Mouse (Mus musculus) limb, embryonic 15.5 days (tissue): ENCODE measurements around the gene Chchd10. TPM values are rescaled to one million over a fixed set of nuclear protein-coding genes. Genes with fewer than 3 reads are reported as not detected.

Source experiments
- ATAC-seq: fragments of 200-750 bp; cut with Nextera tagmentation; 2 replicates; pipeline ENCODE4 v1.8.0; 2017; ENCODE audit warnings: low read depth, moderate TSS enrichment; ENCODE audit not compliant: insufficient number of reproducible peaks, low FRiP score, low TSS enrichment
- H3K27ac ChIP-seq: fragments of 300-500 bp; sonication (generic); 2 replicates; pipeline ENCODE4 v1.5.1; 2015; ENCODE audit warnings: moderate library complexity, mild to moderate bottlenecking, inconsistent platforms
- H3K27me3 ChIP-seq: fragments of 300-500 bp; sonication (generic); 2 replicates; pipeline ENCODE4 v1.6.1; 2015; ENCODE audit warnings: inconsistent platforms
- H3K36me3 ChIP-seq: fragments of 300-500 bp; sonication (generic); 2 replicates; pipeline ENCODE4 v1.6.1; 2015; ENCODE audit warnings: inconsistent platforms
- H3K4me1 ChIP-seq: fragments of 300-500 bp; sonication (generic); 2 replicates; pipeline ENCODE4 v1.6.1; 2015; ENCODE audit warnings: inconsistent platforms
- H3K4me2 ChIP-seq: fragments of 300-500 bp; sonication (generic); 2 replicates; pipeline ENCODE4 v1.6.1; 2015; ENCODE audit warnings: mild to moderate bottlenecking, inconsistent platforms
- H3K4me3 ChIP-seq: fragments of 300-500 bp; sonication (generic); 2 replicates; pipeline ENCODE4 v1.5.1; 2015; ENCODE audit warnings: mild to moderate bottlenecking, inconsistent platforms
- H3K9ac ChIP-seq: fragments of 300-500 bp; sonication (generic); 2 replicates; pipeline ENCODE4 v1.6.1; 2015; ENCODE audit warnings: inconsistent platforms
- H3K9me3 ChIP-seq: fragments of 300-500 bp; sonication (generic); 2 replicates; pipeline ENCODE4 v1.6.1; 2016; ENCODE audit warnings: inconsistent platforms
- WGBS: fragments of 180-500 bp; shearing (Covaris S2); methylation state at CpG from one replicate; pipeline ENCODE4 v1.1.7; 2015; 5-methylcytosine and 5-hydroxymethylcytosine counted together
- polyA plus RNA-seq: library from polyadenylated mRNA; unstranded; fragments of >200 nt; fragmentation: Nextera tagmentation; extraction: Ambion mirVana; gene quantifications from 2 replicates; pipeline ENCODE4 v1.2.1, GENCODE M21; 2015

Gene Chchd10
- polyA plus RNA-seq, 1 experiment from 2014 or later: 17.5 TPM

DNA sequence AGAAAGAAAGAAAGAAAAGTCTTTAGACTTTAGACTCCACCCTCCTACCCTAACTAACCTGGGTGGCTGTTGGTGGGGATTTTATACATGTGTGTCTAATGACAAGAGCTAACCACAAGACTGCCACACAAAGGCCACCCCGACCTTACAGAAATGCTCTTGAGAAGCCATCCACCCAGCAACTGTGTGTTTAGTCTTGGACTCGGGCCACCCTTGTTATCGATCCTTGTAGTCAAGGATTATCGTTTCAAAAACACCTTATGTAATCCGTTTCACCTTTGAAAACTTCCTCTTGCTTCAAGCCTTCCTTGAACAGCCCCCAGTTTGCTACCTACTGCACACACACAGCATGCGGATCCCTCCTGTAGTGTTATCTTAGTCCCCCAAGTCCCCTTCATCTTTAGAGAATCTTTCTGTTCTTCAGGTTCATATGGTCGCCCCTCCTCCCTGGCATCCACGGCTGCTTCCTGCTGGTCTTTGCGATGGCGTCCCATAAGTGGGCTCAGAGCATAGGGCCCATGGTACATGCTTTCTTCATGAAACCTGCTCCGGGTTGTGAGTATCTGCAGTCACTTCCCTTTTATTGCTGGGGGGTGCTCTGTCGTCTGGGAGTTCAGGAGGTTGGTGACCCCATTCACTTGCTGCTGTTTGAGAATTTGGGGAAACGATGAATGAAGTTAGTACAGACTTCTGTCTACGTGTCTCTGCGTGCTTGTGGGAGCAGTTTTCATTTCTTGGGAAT lies 10.0 kb downstream of the Chchd10 start, which contains the start of gene Vpreb3:
Gene Vpreb3, plus strand, starts transcription at position 322 of the 742 bp plus-strand sequence.
- no peak for ATAC-seq
- Histone ChIP-seq H3K4me3 (no peak within 1 kb of the TSS), H3K4me2 (no peak within 1 kb of the TSS), H3K36me3 (no peaks in the 10 kb centered on the region), H3K9me3 (no peaks in the 10 kb centered on the region), H3K27me3 (no peaks in the 10 kb centered on the region), H3K27ac (no peak within 1 kb of the TSS), H3K4me1 (no peaks in the 10 kb centered on the region), H3K9ac (no peak within 1 kb of the TSS)
- WGBS: 78% methylated on average over 15 of the region's 15 CpGs

DNA sequence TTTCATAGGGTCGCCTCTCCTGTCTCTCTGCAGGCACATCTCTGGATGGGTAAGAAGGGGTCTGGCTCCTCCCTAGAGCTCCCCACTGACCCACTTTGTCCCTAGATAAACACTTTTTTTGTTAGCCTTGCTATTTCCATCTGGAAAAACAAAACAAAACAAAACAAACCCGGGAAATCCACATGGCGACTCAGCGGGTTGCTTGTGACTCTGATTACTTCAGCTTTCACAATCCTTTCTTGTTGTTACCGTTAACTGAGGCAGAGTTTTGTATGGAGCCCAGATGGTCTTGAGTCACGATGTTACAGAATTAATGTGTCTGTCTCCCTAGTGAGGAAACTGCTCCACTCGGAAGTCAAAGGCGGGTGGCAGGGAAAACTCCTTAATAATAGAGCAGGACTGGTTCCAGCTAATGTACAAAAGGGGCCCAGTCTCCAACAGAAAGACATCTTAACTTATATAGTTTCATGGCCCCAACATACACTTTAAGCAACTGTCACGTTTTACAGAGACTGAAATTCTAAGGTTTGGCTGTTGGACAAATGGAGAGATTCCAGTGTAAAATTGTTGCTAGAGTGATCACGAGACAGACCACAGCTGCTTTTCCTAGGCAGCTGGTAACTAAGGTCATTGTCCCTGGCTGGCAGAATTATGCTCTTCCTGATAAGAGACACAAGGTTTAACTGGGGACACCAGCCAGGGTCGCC lies 11.3 kb downstream of the Chchd10 start:
- no peak overlapping the region for H3K27ac ChIP-seq
- 37% methylated on average over 11 of the region's 11 CpGs for WGBS
- no peak overlapping the region for H3K4me3 ChIP-seq
- H3K36me3 ChIP-seq: no peaks in the 10 kb centered on the region
- H3K9me3 ChIP-seq: no peaks in the 10 kb centered on the region
- H3K4me2 ChIP-seq: no peak overlapping the region
- no peak for ATAC-seq
- H3K9ac ChIP-seq: no peak overlapping the region
- no peaks in the 10 kb centered on the region for H3K4me1 ChIP-seq
- H3K27me3 ChIP-seq: no peaks in the 10 kb centered on the region

DNA sequence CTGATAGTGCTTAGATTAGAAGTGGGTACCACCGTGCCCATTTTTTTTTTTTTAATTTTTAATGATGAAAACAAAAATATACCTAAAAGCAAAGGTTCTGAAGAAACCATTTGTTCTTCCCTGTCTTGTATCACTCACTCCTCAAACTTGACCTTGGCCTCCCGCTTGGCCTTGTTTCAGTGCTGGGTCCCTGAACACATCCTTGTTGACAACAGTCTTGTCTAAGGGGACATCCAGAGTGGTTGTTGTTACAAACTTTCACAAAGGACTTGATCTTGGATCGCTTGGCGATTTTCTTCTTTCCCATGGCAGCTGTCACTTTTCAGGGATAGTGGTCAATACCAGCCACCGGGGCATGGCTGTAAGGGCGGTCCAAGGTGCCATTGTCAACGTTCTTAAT lies 12.3 kb downstream of the Chchd10 start:
- no peak overlapping the region for H3K4me2 ChIP-seq
- H3K27ac ChIP-seq: no peak overlapping the region
- no peak overlapping the region for H3K4me3 ChIP-seq
- H3K4me1 ChIP-seq: 0 out of 2 replicates have a peak, but pooled peaks cover under 1% of the 10 kb centered on the region
- no peaks in the 10 kb centered on the region for H3K9me3 ChIP-seq
- H3K9ac ChIP-seq: no peak overlapping the region
- ATAC-seq: no peak
- H3K27me3 ChIP-seq: peaks cover 6% of the 10 kb centered on the region; the same call in 1 of the 2 replicates
- 92% methylated on average over 7 of the region's 7 CpGs for WGBS
- no peaks in the 10 kb centered on the region for H3K36me3 ChIP-seq

DNA sequence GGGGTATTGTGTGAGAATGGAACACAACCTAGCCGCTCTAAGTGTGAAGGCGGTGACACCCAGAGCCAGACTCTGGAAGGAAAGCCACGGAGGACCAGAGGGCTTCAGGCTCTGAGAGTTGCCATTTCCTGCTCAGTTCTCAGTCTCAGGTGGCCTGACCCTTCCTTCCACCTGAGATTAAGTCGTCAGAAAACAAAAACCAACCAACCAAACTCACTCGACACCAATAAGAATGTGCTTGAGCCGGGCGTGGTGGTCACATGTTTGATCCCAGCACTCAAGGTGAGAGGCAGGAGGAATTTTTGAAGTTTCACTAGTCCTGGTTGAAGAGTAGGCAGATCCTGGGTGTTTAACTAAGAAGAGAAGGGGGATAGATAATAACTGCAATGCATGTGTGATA lies 13.0 kb downstream of the Chchd10 start:
- no peak overlapping the region for H3K9ac ChIP-seq
- H3K9me3 ChIP-seq: no peaks in the 10 kb centered on the region
- no peak overlapping the region for H3K4me3 ChIP-seq
- H3K4me1 ChIP-seq: peaks cover 7% of the 10 kb centered on the region
- peaks cover 11% of the 10 kb centered on the region; the same call in 1 of the 2 replicates for H3K27me3 ChIP-seq
- WGBS: 79% methylated on average over 7 of the region's 7 CpGs
- H3K4me2 ChIP-seq: no peak overlapping the region
- ATAC-seq: no peak
- H3K36me3 ChIP-seq: no peaks in the 10 kb centered on the region
- H3K27ac ChIP-seq: no peak overlapping the region

DNA sequence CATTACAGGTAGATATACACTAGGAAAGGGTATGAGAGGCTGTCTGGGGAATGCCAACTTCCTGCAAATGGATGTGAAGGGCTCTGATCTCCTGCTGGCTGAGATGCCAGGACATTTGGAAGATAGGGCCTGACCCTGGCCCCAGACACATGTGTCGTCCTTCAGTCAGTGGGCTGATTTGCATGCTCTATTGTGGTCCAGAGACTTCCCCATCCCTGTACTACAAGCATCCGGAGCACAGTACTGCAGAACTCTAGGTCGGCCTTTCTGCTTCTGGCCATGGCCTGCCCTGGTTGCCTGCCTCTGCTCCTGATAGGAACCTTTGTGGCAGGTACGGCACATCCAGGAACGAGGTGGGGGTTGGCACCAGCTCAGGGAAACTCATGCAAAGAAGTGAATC lies 15.1 kb downstream of the Chchd10 start:
- H3K27ac ChIP-seq: no peak overlapping the region
- no peaks in the 10 kb centered on the region for H3K36me3 ChIP-seq
- peaks cover 16% of the 10 kb centered on the region; the same call in 1 of the 2 replicates for H3K27me3 ChIP-seq
- no peak overlapping the region for H3K4me3 ChIP-seq
- no peak overlapping the region for H3K9ac ChIP-seq
- H3K4me1 ChIP-seq: peaks cover 12% of the 10 kb centered on the region
- no peaks in the 10 kb centered on the region for H3K9me3 ChIP-seq
- WGBS: 77% methylated on average over 5 of the region's 5 CpGs
- H3K4me2 ChIP-seq: no peak overlapping the region
- no peak for ATAC-seq

DNA sequence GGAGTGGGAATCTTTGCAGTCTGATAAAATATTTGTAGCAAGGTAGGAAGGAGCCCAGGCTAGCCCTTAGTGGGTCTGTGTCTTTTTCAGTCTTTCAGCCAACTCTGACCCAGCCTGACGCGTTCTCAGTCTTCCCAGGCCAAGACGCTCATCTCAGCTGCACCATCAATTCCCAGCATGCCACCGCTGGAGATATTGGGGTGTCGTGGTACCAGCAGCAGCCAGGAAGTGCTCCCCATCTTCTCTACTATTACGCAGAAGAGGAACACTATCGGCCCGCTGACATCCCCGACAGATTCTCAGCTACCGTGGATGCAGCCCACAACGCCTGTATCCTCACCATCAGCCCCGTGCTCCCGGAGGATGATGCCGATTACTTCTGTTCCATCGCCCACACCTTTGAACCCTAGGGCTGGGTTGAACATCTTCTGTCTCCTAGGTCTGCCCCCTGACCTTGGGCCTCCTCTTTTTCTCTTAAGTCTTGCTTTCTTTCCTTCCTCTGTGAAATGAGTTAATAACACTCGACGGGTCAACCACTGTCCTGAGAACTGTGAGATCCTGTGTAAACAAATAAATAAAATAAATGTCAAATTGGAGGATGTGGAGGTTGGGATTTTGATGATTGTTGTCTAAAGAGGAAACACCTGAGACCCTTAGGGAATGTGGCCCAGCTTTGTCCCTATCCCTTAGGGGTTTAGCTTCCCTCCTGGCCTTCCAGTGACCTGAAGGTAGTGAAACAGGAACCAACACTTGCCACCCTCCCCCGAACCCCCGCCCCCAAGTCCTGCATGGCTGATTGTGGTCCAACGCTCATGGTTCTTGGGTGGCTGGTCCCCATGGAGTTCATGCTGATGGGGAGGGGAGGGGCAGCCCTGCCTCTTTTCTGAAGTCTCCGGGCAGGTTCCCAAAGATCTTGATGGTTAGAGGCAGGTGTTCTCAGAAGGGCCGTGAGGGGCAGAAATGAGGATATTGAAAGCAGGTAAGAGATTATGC lies 16.4 kb downstream of the Chchd10 start:
- Histone ChIP-seq H3K27me3 (peaks cover 24% of the 10 kb centered on the region), H3K27ac (no peak overlapping the region), H3K4me3 (no peak overlapping the region), H3K4me1 (peaks cover 15% of the 10 kb centered on the region), H3K9me3 (no peaks in the 10 kb centered on the region), H3K36me3 (no peaks in the 10 kb centered on the region), H3K9ac (no peak overlapping the region), H3K4me2 (no peak overlapping the region)
- ATAC-seq: no peak
- 75% methylated on average over 22 of the region's 22 CpGs for whole genome bisulfite sequencing

DNA sequence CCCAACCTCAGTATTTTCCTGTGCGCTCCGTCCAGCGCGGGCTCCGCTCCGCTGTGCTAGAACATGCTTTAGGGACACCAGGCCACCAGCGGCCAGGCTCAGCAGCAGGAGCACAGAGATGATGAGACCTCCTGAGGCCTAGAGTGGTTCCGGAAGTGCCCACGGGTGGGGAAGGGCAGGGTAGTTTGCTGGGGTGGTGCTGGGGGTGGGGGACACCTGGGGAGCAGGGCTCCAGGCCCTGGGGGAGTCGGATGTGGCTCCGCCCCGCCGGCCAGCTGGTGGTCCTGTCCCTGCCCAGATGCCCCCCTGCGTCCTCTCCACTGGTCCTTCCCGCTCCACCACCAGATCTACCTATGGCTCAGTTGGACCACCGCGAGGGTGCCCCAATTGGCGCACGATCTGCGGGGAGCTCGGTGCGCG lies 17.9 kb downstream of the Chchd10 start:
- Histone ChIP-seq H3K4me2 (peak overlapping the region; percentile 90), H3K9ac (peak overlapping the region; percentile 51), H3K36me3 (no peaks in the 10 kb centered on the region), H3K4me1 (peaks cover 18% of the 10 kb centered on the region), H3K27me3 (peaks cover 26% of the 10 kb centered on the region), H3K27ac (no peak overlapping the region), H3K4me3 (peak overlapping the region; percentile 44), H3K9me3 (no peaks in the 10 kb centered on the region)
- WGBS: under 1% methylated on average over 23 of the region's 23 CpGs
- 0 out of 2 replicates have a peak, but pooled peaks have one; percentile 37 for ATAC-seq

DNA sequence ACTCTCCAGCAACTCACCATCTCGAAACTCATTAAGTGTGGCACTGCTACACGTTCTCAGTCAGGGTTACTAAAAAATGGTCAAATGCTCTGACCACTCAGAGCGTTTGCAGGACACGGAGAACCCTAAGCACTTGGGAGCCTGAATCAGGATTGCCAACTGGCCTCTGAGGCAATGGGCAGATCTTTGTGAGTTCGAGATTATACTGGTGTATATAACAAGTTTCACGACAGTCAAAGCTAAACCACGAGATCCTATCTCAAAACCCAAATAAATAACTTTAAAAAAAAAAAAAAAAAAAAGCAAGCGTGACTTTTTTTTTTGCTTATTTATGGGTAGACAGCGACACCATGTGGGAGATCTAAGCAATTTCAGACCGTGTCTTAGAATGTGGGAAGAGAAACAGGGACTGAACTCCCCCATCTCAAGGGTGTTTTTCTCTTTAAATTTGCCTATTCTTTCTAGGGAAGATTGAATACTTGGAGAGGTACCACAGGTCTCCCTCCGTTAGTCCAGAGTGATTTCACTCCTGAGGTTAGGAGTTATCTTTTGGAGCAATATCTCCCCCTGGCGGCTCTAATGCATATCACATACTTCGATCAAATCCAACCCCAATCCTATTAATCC lies 18.6 kb downstream of the Chchd10 start:
- peak overlapping the region; percentile 90 for H3K4me2 ChIP-seq
- peaks cover 26% of the 10 kb centered on the region for H3K27me3 ChIP-seq
- peaks cover 18% of the 10 kb centered on the region for H3K4me1 ChIP-seq
- no peak overlapping the region for H3K27ac ChIP-seq
- H3K36me3 ChIP-seq: no peaks in the 10 kb centered on the region
- no peak for ATAC-seq
- peak overlapping the region; percentile 44 for H3K4me3 ChIP-seq
- 3% methylated on average over 13 of the region's 13 CpGs for WGBS
- H3K9me3 ChIP-seq: no peaks in the 10 kb centered on the region
- H3K9ac ChIP-seq: peak overlapping the region; percentile 51; the same call in 1 of the 2 replicates

DNA sequence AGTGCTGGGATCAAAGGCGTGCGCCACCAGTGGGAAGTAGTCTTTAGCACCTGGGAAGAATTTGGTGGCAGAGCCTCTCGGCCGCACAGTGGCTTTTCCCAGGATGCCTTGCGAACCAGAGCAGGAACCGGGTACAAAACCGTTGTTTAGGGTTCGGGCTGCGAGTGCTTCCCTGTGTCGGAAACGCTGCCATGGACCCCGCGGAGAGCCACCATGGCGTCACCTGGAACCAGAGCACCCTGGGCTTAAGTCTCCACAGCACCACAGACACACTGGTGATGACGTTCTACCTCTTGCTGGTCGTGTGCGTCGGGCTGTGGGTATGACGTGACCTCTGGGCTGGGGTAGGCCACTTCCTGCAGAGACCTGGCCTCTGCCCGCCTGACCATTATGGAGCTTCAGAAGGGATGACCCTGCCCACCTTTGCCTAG lies 21.5 kb downstream of the Chchd10 start, which contains the start of gene Gm5134:
Gene Gm5134, plus strand, starts transcription at position 134 of the 431 bp plus-strand sequence.
- WGBS: 25% methylated on average over 20 of the region's 20 CpGs
- Histone ChIP-seq H3K9me3 (no peaks in the 10 kb centered on the region), H3K4me2 (peak within 1 kb of the TSS; percentile 33), H3K27ac (no peak within 1 kb of the TSS), H3K4me3 (peak within 1 kb of the TSS; percentile 9; the same call in 1 of the 2 replicates), H3K9ac (no peak within 1 kb of the TSS), H3K4me1 (peaks cover 18% of the 10 kb centered on the region), H3K27me3 (peaks cover 26% of the 10 kb centered on the region), H3K36me3 (no peaks in the 10 kb centered on the region)
- no peak for ATAC-seq

DNA sequence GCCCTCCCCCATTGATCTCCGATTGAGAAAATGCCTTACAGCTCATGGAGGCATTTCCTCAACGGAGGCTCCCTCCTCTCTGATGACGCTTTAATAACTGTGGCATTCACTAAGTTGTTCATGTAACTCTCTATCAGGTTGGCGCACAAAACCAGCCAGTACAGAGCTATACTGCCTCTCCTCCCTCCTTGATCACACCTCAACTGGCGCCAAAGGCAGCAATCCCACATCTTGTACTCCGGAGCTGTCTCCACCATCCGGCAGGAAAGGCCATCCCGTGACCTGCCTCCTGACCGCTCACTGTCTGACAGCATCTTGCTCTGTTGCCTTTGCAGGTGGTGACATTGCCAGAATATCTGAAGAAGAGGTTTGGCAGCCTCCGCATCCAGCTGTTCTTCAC lies 40.9 kb downstream of the Chchd10 start:
- ATAC-seq: no peak
- Histone ChIP-seq H3K27me3 (no peaks in the 10 kb centered on the region), H3K4me3 (no peak overlapping the region), H3K4me2 (no peak overlapping the region), H3K4me1 (no peaks in the 10 kb centered on the region), H3K27ac (no peak overlapping the region), H3K9me3 (no peaks in the 10 kb centered on the region), H3K36me3 (no peaks in the 10 kb centered on the region), H3K9ac (no peak overlapping the region)
- 77% methylated on average over 10 of the region's 10 CpGs for WGBS

DNA sequence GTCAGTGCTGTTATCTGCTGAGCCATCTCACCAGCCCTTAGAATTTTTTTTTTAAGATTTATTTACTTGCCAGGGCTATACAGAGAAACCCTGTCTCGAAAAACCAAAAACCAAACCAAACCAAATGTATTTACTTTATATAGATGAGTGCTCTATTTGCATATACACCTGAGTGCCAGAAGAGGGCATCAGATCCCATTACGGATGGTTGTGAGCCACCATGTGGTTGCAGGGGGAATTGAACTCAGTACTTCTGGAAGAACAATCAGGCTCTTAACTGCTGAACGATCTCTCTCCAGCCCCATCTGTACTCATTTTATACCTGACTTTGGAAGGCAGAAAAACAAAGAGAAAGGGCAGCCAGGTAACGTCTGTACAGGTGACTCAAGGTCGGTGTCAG lies 42.3 kb downstream of the Chchd10 start:
- Histone ChIP-seq H3K9ac (no peak overlapping the region), H3K4me2 (no peak overlapping the region), H3K27ac (no peak overlapping the region), H3K4me1 (no peaks in the 10 kb centered on the region), H3K9me3 (no peaks in the 10 kb centered on the region), H3K27me3 (no peaks in the 10 kb centered on the region), H3K36me3 (no peaks in the 10 kb centered on the region), H3K4me3 (no peak overlapping the region)
- 75% methylated on average over 5 of the region's 5 CpGs for WGBS
- ATAC-seq: no peak
